Mouse (Mus musculus) E14TG2a.4 (cell line): ENCODE results near the gene Etl4.

ENCODE experiments used
- CTCF ChIP-seq: conservative IDR thresholded peaks from 2 replicates; pipeline ENCODE4 v1.5.1; 2014; ENCODE audit warnings: low read length
- POU5F1 ChIP-seq: IDR thresholded peaks from 2 replicates; pipeline ENCODE4 v1.6.1; 2014; ENCODE audit warnings: low read length, borderline replicate concordance

DNA sequence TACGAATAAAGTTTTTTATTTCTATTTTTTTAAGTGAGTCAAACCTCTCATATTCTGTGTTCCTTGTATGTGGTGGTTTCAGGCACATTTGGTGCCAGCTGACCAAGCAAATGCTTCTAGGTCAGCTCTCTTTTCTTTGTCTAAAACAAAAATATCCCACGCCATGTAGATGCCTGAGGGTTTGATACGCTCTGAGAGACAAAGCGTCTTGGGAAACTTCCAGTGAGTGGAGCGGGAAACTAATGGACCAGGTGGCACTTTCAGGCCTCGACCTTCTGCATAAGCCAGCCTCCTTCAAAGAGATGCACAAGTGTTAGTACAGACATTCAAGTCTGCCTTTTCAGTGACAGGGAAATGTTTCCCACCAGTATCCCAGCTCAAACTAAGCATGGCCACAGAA, 426.6 kb downstream of the Etl4 start:
- TF ChIP-seq CTCF (no peak), POU5F1 (no peak)
